Mouse (Mus musculus): ENCODE measurements around the gene Bod1. TPM values are rescaled to one million over a fixed set of nuclear protein-coding genes. Genes with fewer than 3 reads are reported as not detected.

The Bod1 gene
- polyA plus RNA-seq, 1 experiment from 2014 or later: 184 TPM

GRCm38 (mm10) chr11:31628700-31629099 lies 43.0 kb downstream of the Bod1 start:
- WGBS: 84% methylated on average over 5 of the region's 5 CpGs
- no peaks in the 10 kb centered on the region for H3K4me1 ChIP-seq (ENCODE audit: control insufficient read depth, insufficient read depth, low read length)
- no peaks in the 10 kb centered on the region for H3K36me3 ChIP-seq (ENCODE audit: control insufficient read depth, insufficient read depth, low read length)
- H3K4me2 ChIP-seq (ENCODE audit: low read length): no peak overlapping the region
- no peak overlapping the region for H3K9ac ChIP-seq (ENCODE audit: low read length)
- no peaks in the 10 kb centered on the region for H3K27me3 ChIP-seq (replicated peaks; ENCODE audit: control insufficient read depth, insufficient read depth, low read length)
- H3K9me3 ChIP-seq (replicated peaks; ENCODE audit: control insufficient read depth, low read length): no peaks in the 10 kb centered on the region
- H3K4me3 ChIP-seq (ENCODE audit: low read depth, low read length): no peak overlapping the region
- no peak overlapping the region for H3K27ac ChIP-seq (ENCODE audit: low read depth, low read length)
- no peak for ATAC-seq
- no peak for DNase-seq (ENCODE audit: low spot score)

DNA sequence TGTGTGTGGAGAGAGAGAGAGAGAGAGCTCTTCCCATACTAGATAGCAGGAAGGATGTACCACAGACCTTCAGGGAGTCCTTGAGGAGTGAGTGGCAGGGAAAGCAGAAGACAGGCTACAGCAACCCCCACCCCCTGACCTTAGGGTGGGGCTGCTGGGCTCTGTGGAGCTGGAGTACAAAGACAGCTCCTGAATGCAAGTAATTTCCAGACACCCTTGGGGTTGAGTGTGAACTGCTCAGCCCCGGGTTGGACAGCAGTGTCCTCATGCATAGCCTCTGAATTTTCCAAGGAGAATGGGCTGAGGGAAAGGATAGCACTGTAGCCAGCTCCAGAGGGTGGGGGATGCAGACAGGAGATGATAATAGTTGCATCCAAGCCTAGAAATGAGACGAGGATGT lies 50.9 kb downstream of the Bod1 start:
- DNase-seq (ENCODE audit: low spot score): no peak
- Histone ChIP-seq H3K9me3 (replicated peaks; ENCODE audit: control insufficient read depth, low read length) (no peaks in the 10 kb centered on the region), H3K4me2 (ENCODE audit: low read length) (no peak overlapping the region), H3K9ac (ENCODE audit: low read length) (no peak overlapping the region), H3K27me3 (replicated peaks; ENCODE audit: control insufficient read depth, insufficient read depth, low read length) (no peaks in the 10 kb centered on the region), H3K27ac (ENCODE audit: low read depth, low read length) (no peak overlapping the region), H3K36me3 (ENCODE audit: control insufficient read depth, insufficient read depth, low read length) (no peaks in the 10 kb centered on the region), H3K4me1 (ENCODE audit: control insufficient read depth, insufficient read depth, low read length) (no peaks in the 10 kb centered on the region), H3K4me3 (ENCODE audit: low read depth, low read length) (no peak overlapping the region)
- 77% methylated on average over 2 of the region's 2 CpGs for WGBS
- no peak for ATAC-seq

- no peaks in the 10 kb centered on the region for H3K4me1 ChIP-seq (ENCODE audit: control insufficient read depth, insufficient read depth, low read length)
- 87% methylated on average over 3 of the region's 3 CpGs for WGBS
- ATAC-seq (no peak), DNase-seq (ENCODE audit: low spot score) (no peak)
- no peaks in the 10 kb centered on the region for H3K27me3 ChIP-seq (replicated peaks; ENCODE audit: control insufficient read depth, insufficient read depth, low read length)
- no peak overlapping the region for H3K4me2 ChIP-seq (ENCODE audit: low read length)
- H3K36me3 ChIP-seq (ENCODE audit: control insufficient read depth, insufficient read depth, low read length): no peaks in the 10 kb centered on the region
- no peak overlapping the region for H3K9ac ChIP-seq (ENCODE audit: low read length)
- no peaks in the 10 kb centered on the region for H3K9me3 ChIP-seq (replicated peaks; ENCODE audit: control insufficient read depth, low read length)
- no peak overlapping the region for H3K4me3 ChIP-seq (ENCODE audit: low read depth, low read length)
- no peak overlapping the region for H3K27ac ChIP-seq (ENCODE audit: low read depth, low read length)
Observed at GRCm38 (mm10) chr11:31617797-31618196, 53.9 kb downstream of the Bod1 start.

GRCm38 (mm10) chr11:31617236-31617635 lies 54.4 kb downstream of the Bod1 start:
- Histone ChIP-seq H3K4me3 (ENCODE audit: low read depth, low read length) (no peak overlapping the region), H3K9ac (ENCODE audit: low read length) (no peak overlapping the region), H3K9me3 (replicated peaks; ENCODE audit: control insufficient read depth, low read length) (no peaks in the 10 kb centered on the region), H3K36me3 (ENCODE audit: control insufficient read depth, insufficient read depth, low read length) (no peaks in the 10 kb centered on the region), H3K27ac (ENCODE audit: low read depth, low read length) (no peak overlapping the region), H3K27me3 (replicated peaks; ENCODE audit: control insufficient read depth, insufficient read depth, low read length) (no peaks in the 10 kb centered on the region), H3K4me2 (ENCODE audit: low read length) (no peak overlapping the region), H3K4me1 (ENCODE audit: control insufficient read depth, insufficient read depth, low read length) (no peaks in the 10 kb centered on the region)
- DNase-seq (ENCODE audit: low spot score) (no peak), ATAC-seq (no peak)
- 54% methylated on average over 3 of the region's 3 CpGs for WGBS

- Histone ChIP-seq H3K27me3 (replicated peaks; ENCODE audit: control insufficient read depth, insufficient read depth, low read length) (no peaks in the 10 kb centered on the region), H3K9me3 (replicated peaks; ENCODE audit: control insufficient read depth, low read length) (no peaks in the 10 kb centered on the region), H3K27ac (ENCODE audit: low read depth, low read length) (no peak overlapping the region), H3K4me2 (ENCODE audit: low read length) (no peak overlapping the region), H3K9ac (ENCODE audit: low read length) (no peak overlapping the region), H3K4me3 (ENCODE audit: low read depth, low read length) (no peak overlapping the region), H3K36me3 (ENCODE audit: control insufficient read depth, insufficient read depth, low read length) (no peaks in the 10 kb centered on the region), H3K4me1 (ENCODE audit: control insufficient read depth, insufficient read depth, low read length) (no peaks in the 10 kb centered on the region)
- DNase-seq (ENCODE audit: low spot score) (no peak), ATAC-seq (no peak)
- 82% methylated on average over 4 of the region's 4 CpGs for WGBS
Observed at GRCm38 (mm10) chr11:31616722-31617121, 55.0 kb downstream of the Bod1 start.

Other genes with a start within 250 kb of the Bod1 start
- gene Cpeb4, start 200.3 kb upstream of the Bod1 start, polyA plus RNA-seq (2014; fragmentation: Nextera tagmentation; extraction: Ambion mirVana): 18.5 and 23.9 TPM in 2 replicates

Data from forebrain, embryonic 14.5 days (tissue).